ENCODE assay signal across 16 mouse cellular contexts in genomic region chr13:42328576-42328975, GRCm38 (mm10). TPM values are rescaled to one million over a fixed set of nuclear protein-coding genes. Genes with fewer than 3 reads are reported as not detected.
DNase-seq lines count a peak whose midpoint lies in the region; TF ChIP-seq lines count a peak whose summit lies in the region.
"Had no signal": no experiment of that assay in that cellular context is flagged by ENCODE, and none has a peak within 500 bp of the region (broad histone marks: within the 10 kb centered on the region; RNA-seq: fewer than 3 reads in every experiment).

No protein-coding gene starts in this region.

- no peak overlapping the region for H3K4me3 ChIP-seq in MEL (ENCODE audit: control insufficient read depth in 1 of 2, insufficient read depth in 1 of 2, low read depth in 2 of 2, low read length in 2 of 2)
- no peak overlapping the region for H3K4me3 ChIP-seq in bone marrow macrophage, adult 2 months (ENCODE audit: insufficient read depth, low read length)
- H3K4me3 ChIP-seq in myocyte: no peak overlapping the region
- H3K4me3 ChIP-seq: heart, embryonic 13.5 days; hindbrain, embryonic 15.5 days; megakaryocyte, embryonic 14.5 days had no signal

- H3K79me2 ChIP-seq in MEL (ENCODE audit: control insufficient read depth, insufficient read depth, low read length, poor library complexity) (no peaks in the 10 kb centered on the region), myocyte (ENCODE audit: control insufficient read depth, insufficient read depth) (no peaks in the 10 kb centered on the region)

- intact Hi-C loops in gastrocnemius, postnatal 36 days (cut with DNase I): no loop called here
- intact Hi-C loops in heart, postnatal 10 days (cut with DNase I): no loop called here

- no peak for TF ChIP-seq CTCF in MEL (IDR thresholded peaks at IDR 0.05 in 2 of 3, conservative IDR thresholded peaks at IDR 0.05 in 1 of 3; ENCODE audit: control insufficient read depth in 1 of 3, insufficient read depth in 1 of 3, low read depth in 2 of 3, low read length in 3 of 3, poor library complexity in 1 of 3, severe bottlenecking in 1 of 3)
- no peak for TF ChIP-seq CTCF in bone marrow macrophage, adult 2 months (IDR thresholded peaks at IDR 0.05; ENCODE audit: low read depth, low read length)

- TF ChIP-seq EP300 in MEL (IDR thresholded peaks at IDR 0.05; ENCODE audit: low read depth in 1 of 2, low read length in 2 of 2): no peak

- peak overlapping the region; percentile 37 for H3K4me2 ChIP-seq in myocyte (ENCODE audit: low read depth)
- H3K4me2 ChIP-seq: heart, embryonic 13.5 days; hindbrain, embryonic 15.5 days had no signal

- TF ChIP-seq POLR2A in MEL (IDR thresholded peaks at IDR 0.05; ENCODE audit: control insufficient read depth in 1 of 2, insufficient read depth in 1 of 2, low read depth in 1 of 2, low read length in 2 of 2, poor library complexity in 1 of 2): no peak
- no peak for TF ChIP-seq POLR2A in bone marrow macrophage, adult 2 months (IDR thresholded peaks at IDR 0.05; ENCODE audit: borderline replicate concordance, low read depth, low read length)
- TF ChIP-seq POLR2A in myocyte (IDR thresholded peaks at IDR 0.05; ENCODE audit: insufficient read length, low read depth): no peak

- H3K27me3 ChIP-seq in MEL (ENCODE audit: control insufficient read depth in 1 of 2, insufficient read depth in 2 of 2, low read length in 2 of 2) (no peaks in the 10 kb centered on the region), myocyte (ENCODE audit: control insufficient read depth, insufficient read depth, insufficient read length) (no peaks in the 10 kb centered on the region)
- H3K27me3 ChIP-seq: heart, embryonic 13.5 days; hindbrain, embryonic 15.5 days; megakaryocyte, embryonic 14.5 days had no signal

- H3K4me1 ChIP-seq in MEL (ENCODE audit: control insufficient read depth in 1 of 2, insufficient read depth in 2 of 2, low read length in 2 of 2): no peaks in the 10 kb centered on the region
- H3K4me1 ChIP-seq in bone marrow macrophage, adult 2 months (ENCODE audit: control insufficient read depth, insufficient read depth, low read length): peaks cover 19% of the 10 kb centered on the region
- H3K4me1 ChIP-seq: hindbrain, embryonic 15.5 days had no signal

- DNase-seq in gastrocnemius, postnatal 25 days: peak; percentile 14
- DNase-seq in gastrocnemius, postnatal 36 days: no peak
- DNase-seq in MEL (ENCODE audit: low read depth, low spot score): peak; percentile 17
- no peak for DNase-seq in ovary, postnatal 36 days (ENCODE audit: low spot score)
- no peak for DNase-seq in frontal cortex, postnatal 14 days (ENCODE audit: low spot score in 2 of 2)
- DNase-seq in heart, postnatal 10 days: no peak
- DNase-seq: cerebellum, adult 9-10 months; gastrocnemius, postnatal 14 days; kidney, adult 8-10 months; left cerebral cortex, postnatal 4 days had no signal

- no peak overlapping the region for H3K9ac ChIP-seq in MEL (ENCODE audit: control insufficient read depth, low read depth, low read length, poor library complexity, severe bottlenecking)
- H3K9ac ChIP-seq: heart, embryonic 13.5 days; hindbrain, embryonic 15.5 days; liver, embryonic 14.5 days had no signal

- no peak overlapping the region for H3ac ChIP-seq in myocyte (ENCODE audit: control insufficient read depth, insufficient read length)

- no peaks in the 10 kb centered on the region for H3K9me3 ChIP-seq in MEL (replicated peaks; ENCODE audit: insufficient read depth, low read length)
- H3K9me3 ChIP-seq: hindbrain, embryonic 15.5 days had no signal

- H3K36me3 ChIP-seq in MEL (ENCODE audit: control insufficient read depth in 1 of 2, insufficient read depth in 2 of 2, low read length in 2 of 2) (no peaks in the 10 kb centered on the region), myocyte (ENCODE audit: control insufficient read depth, insufficient read depth) (no peaks in the 10 kb centered on the region)
- H3K36me3 ChIP-seq: heart, embryonic 13.5 days; hindbrain, embryonic 15.5 days had no signal

- H3K27ac ChIP-seq in MEL (ENCODE audit: control insufficient read depth, low read depth, low read length): no peak overlapping the region
- H3K27ac ChIP-seq in bone marrow macrophage, adult 2 months (ENCODE audit: insufficient read depth, low read depth, low read length): peak overlapping the region; percentile 25; the same call in 1 of the 2 replicates
- H3K27ac ChIP-seq: heart, embryonic 13.5 days; hindbrain, embryonic 15.5 days; liver, embryonic 14.5 days had no signal

- TF ChIP-seq RAD21 in MEL (IDR thresholded peaks at IDR 0.05; ENCODE audit: low read depth, low read length): no peak

TF ChIP-seq in MEL, 35 proteins besides CTCF, POLR2A, EP300 and RAD21:
- no peak for TF ChIP-seq E2F4 (IDR thresholded peaks at IDR 0.05; ENCODE audit: borderline replicate concordance, low read depth, low read length)
- TF ChIP-seq JUND (IDR thresholded peaks at IDR 0.05; ENCODE audit: low read depth, low read length): no peak
- no peak for TF ChIP-seq TCF12 (IDR thresholded peaks at IDR 0.05; ENCODE audit: low read depth, low read length)
- no peak for TF ChIP-seq ZMIZ1 (IDR thresholded peaks at IDR 0.05; ENCODE audit: low read depth, low read length)
- no peak for TF ChIP-seq BHLHE40 (IDR thresholded peaks at IDR 0.05; ENCODE audit: borderline replicate concordance, low read depth, low read length)
- no peak for TF ChIP-seq MXI1 (IDR thresholded peaks at IDR 0.05; ENCODE audit: low read depth, low read length)
- TF ChIP-seq GATA1 (IDR thresholded peaks at IDR 0.05; ENCODE audit: low read depth, low read length): no peak
- no peak for TF ChIP-seq ELF1 (IDR thresholded peaks at IDR 0.05; ENCODE audit: low read depth, low read length)
- TF ChIP-seq USF2 (IDR thresholded peaks at IDR 0.05; ENCODE audit: borderline replicate concordance in 1 of 2, insufficient read depth in 1 of 2, low read depth in 1 of 2, low read length in 2 of 2): no peak
- no peak for TF ChIP-seq MYC (IDR thresholded peaks at IDR 0.05; ENCODE audit: low read depth, low read length)
- no peak for TF ChIP-seq ZNF384 (IDR thresholded peaks at IDR 0.05; ENCODE audit: low read depth, low read length)
- TF ChIP-seq NRF1 (IDR thresholded peaks at IDR 0.05; ENCODE audit: insufficient read depth, low read depth, low read length, poor library complexity, severe bottlenecking): no peak
- TF ChIP-seq MEF2A (IDR thresholded peaks at IDR 0.05; ENCODE audit: extremely low read depth, insufficient replicate concordance, low read depth, low read length, poor library complexity, severe bottlenecking): no peak
- no peak for TF ChIP-seq MYB (IDR thresholded peaks at IDR 0.05; ENCODE audit: low read depth, low read length)
- no peak for TF ChIP-seq TAL1 (IDR thresholded peaks at IDR 0.05; ENCODE audit: low read length)
- no peak for TF ChIP-seq GABPA (IDR thresholded peaks at IDR 0.05; ENCODE audit: low read depth, low read length)
- no peak for TF ChIP-seq USF1 (IDR thresholded peaks at IDR 0.05; ENCODE audit: low read depth, low read length)

TF ChIP-seq in myocyte, 11 proteins besides CTCF, POLR2A, EP300 and RAD21:
- no peak for TF ChIP-seq MAX (IDR thresholded peaks at IDR 0.05; ENCODE audit: low read depth)
- TF ChIP-seq REST (IDR thresholded peaks at IDR 0.05; ENCODE audit: insufficient read depth, insufficient read length): no peak
- TF ChIP-seq MYOD1 (IDR thresholded peaks at IDR 0.05; ENCODE audit: control insufficient read depth in 1 of 3, insufficient read length in 2 of 3, low read depth in 2 of 3): no peak
- no peak for TF ChIP-seq MYOG (IDR thresholded peaks at IDR 0.05; ENCODE audit: control insufficient read depth in 1 of 3, insufficient read depth in 1 of 3, insufficient read length in 2 of 3, low read depth in 2 of 3)
- TF ChIP-seq CEBPB (IDR thresholded peaks at IDR 0.05; ENCODE audit: insufficient read depth, poor library complexity, severe bottlenecking): no peak
- TF ChIP-seq USF1 (IDR thresholded peaks at IDR 0.05; ENCODE audit: low read depth): no peak
- TF ChIP-seq TCF12 (IDR thresholded peaks at IDR 0.05; ENCODE audit: insufficient read depth, poor library complexity, severe bottlenecking): no peak
- no peak for TF ChIP-seq E2F4 (IDR thresholded peaks at IDR 0.05; ENCODE audit: insufficient read depth)
- TF ChIP-seq POLR2AphosphoS2 (IDR thresholded peaks at IDR 0.05; ENCODE audit: insufficient read length, low read depth): no peak

RNA-seq across cellular contexts. Expression of gene Edn1, which starts 27.3 kb away (rescaled TPM):
- 1 to 10 TPM; 1.5 to 2.4 TPM for total RNA-seq in gastrocnemius, postnatal 25 days (2021)
- total RNA-seq in gastrocnemius, postnatal 36 days (2021): 1 to 10 TPM; 1.2 to 1.7 TPM
- total RNA-seq in MEL (2012; rRNA removed): not detected in 2 replicates
- polyA plus RNA-seq in MEL (2012; ENCODE audit: insufficient read depth in 1 of 2, insufficient read length in 2 of 2, low read depth in 1 of 2, low replicate concordance in 2 of 2, missing spikeins in 1 of 2) (not detected), myocyte (2012; fragmentation: generic; extraction: Trizol) (0.58 TPM)
- not detected in 2 replicates for polyA plus RNA-seq in bone marrow macrophage, adult 2 months (2012; ENCODE audit: insufficient read depth, insufficient read length, missing spikeins)
- 1 to 10 TPM; 7.4 to 8.4 TPM for total RNA-seq in heart, postnatal 10 days (2021)

Comparison
In these comparisons a context has a peak if more than half of its experiments do, and no peak if none do; other contexts are left out.
1. DNase-seq: peak in gastrocnemius, postnatal 25 days (single experiment) and MEL (single experiment); none in gastrocnemius, postnatal 36 days (0 of 2), ovary, postnatal 36 days (single experiment), frontal cortex, postnatal 14 days (0 of 2) and heart, postnatal 10 days (0 of 2).